Mouse (Mus musculus) frontal cortex, postnatal 14 days (tissue): ENCODE data around the gene Slc7a8.

Source experiments
- DNase-seq, 2 experiments: peaks; one replicate each; pipeline ENCODE4 v3.0.0; 2022; ENCODE audit warnings: low spot score in 2 of 2

The Slc7a8 gene

DNA sequence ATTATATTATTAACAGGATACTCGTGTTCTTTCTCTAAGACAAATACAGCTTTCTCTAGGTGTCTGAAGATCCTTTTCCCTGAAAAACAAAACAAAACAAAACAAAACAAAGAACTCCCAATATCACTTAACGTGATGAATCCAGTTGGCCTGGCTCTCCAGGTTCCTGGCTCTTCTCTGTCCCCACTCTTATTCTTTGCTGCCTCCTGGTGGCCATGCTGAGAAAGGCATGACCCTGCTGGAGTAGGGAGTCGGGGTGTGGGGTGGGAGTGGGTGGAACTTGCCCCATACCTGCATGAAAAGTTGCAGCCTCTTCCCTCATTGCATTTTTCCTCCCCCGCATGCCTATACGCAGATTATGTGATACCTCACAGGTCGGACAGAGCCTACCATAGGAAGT lies 80.4 kb downstream of the Slc7a8 start:
- peak; percentile 43 to 56 for DNase-seq

DNA sequence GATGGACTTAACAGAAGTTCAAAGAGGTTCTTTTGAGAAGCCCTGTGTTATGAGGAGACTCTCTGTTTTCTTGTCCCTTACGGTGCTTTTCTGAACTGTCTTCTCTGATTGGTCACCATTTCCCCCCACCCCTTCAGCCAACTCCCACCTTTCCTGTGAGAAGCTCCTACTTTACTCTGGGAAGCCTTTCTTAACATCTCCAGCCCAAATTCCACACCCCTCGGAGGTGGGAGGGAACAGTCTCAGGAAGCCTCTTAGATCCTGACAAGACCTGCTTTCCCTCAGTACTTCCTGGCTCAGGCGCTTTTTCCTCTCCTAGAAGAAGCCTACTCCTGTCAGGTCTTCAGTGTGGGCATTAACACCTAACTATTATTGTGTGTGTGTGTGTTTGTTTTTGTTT lies 82.2 kb downstream of the Slc7a8 start:
- DNase-seq = no peak

DNA sequence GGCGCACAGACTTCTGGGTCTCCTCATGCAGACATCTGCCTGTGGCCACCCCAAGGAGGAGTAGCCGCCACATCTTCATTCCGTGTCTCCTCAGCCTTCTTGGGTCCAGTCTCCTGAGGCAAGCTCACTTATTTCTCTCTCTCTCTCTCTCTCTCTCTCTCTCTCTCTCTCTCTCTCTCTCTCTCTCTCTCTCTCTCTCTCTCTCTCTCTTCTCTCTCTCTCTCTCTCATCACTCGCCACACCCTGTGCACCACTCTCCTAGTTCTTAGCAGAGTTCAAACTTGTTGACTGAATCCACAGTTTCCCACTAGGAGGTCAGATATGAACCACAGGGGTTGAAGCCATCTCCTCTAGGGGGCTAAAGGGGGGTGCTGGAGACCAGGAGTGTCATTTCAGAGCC lies 83.0 kb downstream of the Slc7a8 start, which contains the start of gene Gm29776:
Gm29776 (minus strand) TSS at position 101 of the 400 bp plus-strand sequence.
- no peak for DNase-seq

DNA sequence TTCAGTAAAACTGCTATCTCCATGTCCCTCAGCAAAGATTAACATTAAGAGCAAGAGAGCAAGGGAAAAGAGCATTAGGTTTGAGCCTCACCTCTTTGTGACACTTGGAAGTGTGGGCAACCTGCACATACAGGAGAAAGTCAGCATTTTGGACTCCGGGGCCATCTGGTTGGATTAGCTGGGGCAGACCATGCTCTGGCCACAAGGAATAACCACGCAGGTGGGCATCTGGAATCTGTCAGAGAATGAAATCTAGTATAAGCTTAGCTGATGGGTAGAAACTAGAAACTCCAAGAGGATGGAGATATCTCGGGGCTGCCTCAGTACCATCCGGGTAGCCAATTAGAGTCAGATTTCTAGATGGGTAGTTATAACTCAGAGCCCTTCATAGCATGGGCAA lies 85.0 kb downstream of the Slc7a8 start:
- DNase-seq = no peak

DNA sequence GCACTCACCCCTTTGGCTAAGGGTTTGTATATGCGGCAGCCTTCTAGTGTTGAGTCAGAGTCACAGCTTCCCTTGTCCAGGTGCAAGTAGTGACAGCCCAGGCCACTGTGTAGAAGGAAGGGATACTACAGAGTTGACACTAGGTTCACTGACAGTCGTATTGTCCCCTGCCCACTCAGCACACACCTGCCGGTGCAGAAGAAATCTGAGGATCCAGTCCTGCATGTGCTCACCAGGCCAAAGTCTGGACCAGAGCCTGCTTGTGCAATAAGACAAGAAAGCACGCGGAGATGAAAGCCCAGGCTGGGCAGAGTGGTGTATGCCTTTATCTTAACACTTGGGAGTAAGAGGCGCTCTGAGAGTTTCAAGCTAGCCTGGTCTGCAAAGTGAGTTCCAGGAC lies 86.7 kb downstream of the Slc7a8 start:
- no peak for DNase-seq

DNA sequence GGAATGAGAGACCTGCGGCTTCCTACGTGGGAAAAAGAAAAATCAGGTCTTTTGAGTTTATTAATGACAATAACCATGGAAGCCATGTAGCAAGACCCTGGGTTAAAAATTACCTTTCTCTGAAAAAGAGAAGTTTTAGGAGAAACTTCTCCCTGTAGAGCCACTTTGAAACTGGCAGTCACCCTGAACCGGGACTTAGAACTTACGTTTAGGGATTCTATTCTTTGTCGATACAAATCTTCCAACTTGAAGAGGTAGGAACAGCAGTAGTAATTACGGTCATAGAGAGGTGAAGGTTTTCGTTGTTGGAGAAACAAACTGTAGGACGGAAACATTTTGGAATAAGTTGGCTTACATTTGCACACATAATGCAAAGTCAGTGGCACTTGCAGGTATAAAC lies 94.5 kb downstream of the Slc7a8 start:
- no peak for DNase-seq

DNA sequence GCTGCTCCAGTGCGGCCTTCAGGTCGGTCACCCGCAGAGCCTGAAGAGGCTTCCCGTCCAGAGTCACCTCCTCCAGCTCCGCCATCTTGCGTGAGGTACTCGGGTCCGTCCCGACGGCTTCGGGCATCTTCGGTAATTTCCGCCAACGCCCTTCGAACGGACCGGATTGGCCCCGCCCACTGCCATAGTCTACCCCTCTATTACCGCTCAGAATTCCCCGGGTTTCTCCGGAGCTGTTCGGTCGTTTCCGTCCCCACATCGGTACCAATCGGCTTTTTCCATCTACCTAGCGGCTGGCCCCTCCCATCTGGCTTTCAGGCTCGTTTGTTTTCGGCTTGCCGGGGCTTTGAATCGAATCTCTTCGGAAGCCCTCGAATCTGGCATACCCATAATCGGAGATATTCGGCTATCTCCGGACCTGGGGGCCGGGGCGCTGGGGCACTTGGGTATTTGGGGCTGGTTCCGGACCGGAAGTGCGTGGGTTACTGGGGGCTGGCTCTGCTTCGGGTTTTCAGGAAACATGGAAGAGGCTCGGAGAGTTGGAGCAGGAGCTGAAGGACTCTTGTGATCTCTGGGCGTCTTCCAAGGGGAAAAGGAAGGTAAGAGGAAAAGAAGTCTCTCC lies 95.1 kb downstream of the Slc7a8 start, which contains the start of gene Acin1:
Acin1 (minus strand) TSS at position 410 of the 622 bp plus-strand sequence.
- peak; percentile 100 for DNase-seq

DNA sequence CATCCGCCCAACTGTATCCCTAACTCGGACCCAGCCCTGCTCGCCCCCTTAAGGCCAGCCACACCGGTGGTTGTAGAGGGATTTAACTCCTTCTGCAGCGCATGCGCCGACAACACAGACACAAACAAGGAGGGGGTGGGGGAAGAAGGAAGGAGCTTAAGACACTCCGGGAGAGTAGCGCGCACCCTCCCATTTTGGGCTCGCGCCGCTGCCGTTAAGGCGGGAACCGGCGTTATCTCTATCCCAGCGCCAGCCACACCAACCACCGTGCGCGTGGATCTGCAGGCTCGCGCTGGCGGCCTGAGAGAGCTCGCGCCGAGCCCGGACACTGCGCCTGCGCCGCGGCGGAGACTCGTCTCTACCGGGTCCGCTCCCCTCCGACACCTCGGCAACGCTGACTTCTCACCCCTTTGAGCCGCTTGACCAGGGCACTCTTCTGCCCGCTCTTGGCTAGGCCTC lies 95.7 kb downstream of the Slc7a8 start, which contains the start of gene 1700123O20Rik:
1700123O20Rik (plus strand) TSS at position 154 of the 459 bp plus-strand sequence.
- DNase-seq = no peak

DNA sequence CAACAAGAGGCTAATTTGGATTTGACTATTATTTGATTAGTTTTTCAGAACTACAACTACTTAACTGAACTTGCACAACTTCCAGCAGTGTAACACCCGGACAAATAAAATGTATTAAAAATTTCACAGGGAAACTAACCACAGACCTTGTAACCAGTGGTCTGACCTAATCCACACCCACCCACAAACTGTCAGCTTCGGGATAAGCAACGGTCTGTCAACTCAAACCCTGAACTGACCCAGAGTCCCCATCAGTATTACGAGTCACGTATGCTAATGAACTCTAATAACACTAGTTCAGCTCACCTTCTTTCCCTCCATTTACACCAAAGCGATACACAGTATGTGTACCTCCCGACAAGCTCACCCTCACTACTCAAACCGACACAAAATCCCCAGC lies 96.3 kb downstream of the Slc7a8 start:
- no peak for DNase-seq

DNA sequence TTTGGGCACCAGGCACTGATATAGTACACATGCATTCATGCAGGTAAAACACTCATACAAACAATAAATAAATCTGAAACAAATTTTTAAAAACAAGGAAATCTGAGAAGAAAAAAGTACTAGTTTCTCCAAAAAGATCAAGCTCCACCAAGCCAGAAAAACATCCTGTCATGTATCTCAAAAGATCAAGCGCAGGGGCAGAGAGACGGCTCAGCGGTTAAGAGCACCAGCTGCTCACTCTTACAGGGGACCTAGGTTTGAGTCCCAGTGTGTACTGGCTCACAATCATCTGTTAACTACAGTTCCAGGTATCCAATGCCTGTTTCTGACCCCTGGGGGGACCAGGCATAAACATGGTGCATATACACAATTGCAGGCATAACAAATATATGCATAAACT lies 99.3 kb downstream of the Slc7a8 start:
- no peak for DNase-seq

DNA sequence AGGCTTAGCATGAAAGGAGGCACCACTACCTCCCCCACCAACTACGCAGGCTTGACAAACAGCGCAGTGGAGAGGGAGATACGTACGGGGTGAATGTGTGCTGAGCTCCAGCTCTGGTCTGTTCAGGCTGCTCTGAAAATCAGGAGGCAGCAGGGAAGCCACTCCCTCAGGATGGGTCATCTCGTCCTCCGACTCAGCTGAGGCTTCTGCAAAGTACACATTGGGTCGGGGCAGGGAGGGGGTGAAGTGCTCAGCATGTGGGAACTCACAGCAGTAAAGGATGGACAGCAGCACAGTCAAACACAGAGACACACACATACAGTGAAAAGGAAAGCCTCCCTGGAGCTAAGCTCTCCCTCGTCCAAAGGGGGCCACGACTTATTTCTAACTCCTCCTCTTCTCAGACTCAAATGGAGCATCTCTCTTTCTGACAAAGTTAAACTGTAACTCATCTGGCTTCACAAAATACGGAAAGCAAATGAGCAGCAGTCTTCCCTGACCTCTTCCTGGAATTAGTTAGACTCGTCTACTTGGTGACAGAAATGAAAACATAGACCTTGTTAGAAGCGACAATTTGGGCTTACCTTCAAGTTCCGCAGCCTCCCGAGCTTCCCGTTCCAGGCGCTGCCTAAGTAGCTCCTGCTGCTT lies 103.0 kb downstream of the Slc7a8 start:
- DNase-seq = no peak

DNA sequence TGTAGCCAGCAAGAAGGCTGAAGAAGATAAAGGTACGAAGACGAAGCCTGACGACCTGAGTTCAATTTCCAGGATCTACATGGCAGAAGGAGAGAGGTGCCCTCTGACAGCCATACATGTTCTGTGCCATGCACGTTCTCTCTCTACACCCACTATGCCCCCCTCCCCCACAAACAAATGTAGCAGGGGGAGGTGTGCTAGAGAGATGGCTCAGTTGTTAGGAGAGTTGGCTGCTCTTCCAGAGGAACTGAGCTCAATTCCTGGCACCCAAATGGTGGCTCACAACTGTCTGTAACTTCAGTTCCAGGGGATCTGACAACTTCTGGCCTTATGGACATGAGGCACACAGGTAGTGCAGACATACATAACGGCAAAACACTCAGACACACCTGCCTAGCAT lies 105.5 kb downstream of the Slc7a8 start:
- no peak for DNase-seq

DNA sequence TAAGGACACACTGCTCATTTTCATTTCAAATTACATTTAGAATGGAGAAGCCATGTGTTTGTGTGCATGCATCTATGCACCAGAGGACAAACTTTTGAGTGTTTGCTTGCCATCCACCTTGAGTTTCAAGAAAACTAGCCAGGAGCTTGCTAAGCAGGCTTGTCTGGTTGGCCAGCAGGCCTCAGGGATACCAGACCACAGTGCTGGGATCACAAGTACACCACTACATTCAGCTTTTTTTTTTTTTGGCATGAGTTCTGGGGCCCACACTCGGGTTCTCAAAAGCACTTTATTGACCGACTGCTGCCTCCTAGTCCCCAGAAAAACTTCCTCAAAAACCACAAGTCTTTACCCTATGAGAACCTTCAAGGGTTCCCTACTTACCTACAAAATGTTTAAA lies 107.4 kb downstream of the Slc7a8 start:
- no peak for DNase-seq
